Comparison of ENCODE assay signal across 9 mouse cellular contexts in the genomic region with DNA sequence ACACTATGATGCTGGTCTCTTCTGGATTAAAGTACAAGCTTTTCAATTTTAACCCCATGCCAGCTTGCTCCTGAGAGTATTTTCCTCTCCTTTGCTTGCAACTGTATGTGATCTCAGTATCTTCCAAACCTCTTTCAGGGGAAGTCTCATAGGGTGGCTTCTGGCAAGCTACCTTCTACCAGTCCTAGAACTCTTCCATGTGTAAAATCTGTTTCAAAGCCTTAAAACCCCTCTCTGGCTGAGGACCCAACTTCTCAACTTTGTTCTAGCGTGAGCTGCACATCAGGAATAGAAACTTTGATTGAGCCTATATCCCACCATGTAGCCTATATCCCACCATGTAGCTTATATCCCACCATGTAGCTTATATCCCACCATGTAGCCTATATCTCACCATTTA. TPM values are rescaled to one million over a fixed set of nuclear protein-coding genes. Genes with fewer than 3 reads are reported as not detected.
DNase-seq lines count a peak whose midpoint lies in the region; ATAC-seq and TF ChIP-seq lines count a peak whose summit lies in the region.
"Had no signal": no experiment of that assay in that cellular context is flagged by ENCODE, and none has a peak within 500 bp of the region (broad histone marks: within the 10 kb centered on the region; RNA-seq: fewer than 3 reads in every experiment).

No protein-coding gene starts in this region.

- no peak for ATAC-seq in heart, embryonic 12.5 days (ENCODE audit: insufficient number of reproducible peaks, low FRiP score)
- ATAC-seq in G1E (ENCODE audit: extremely low read depth, insufficient number of reproducible peaks, low FRiP score, poor library complexity, severe bottlenecking): no peak
- ATAC-seq in hindbrain, embryonic 11.5 days (ENCODE audit: low FRiP score): no peak

- peak overlapping the region; percentile 65 for H3K9ac ChIP-seq in heart, embryonic 12.5 days
- no peak overlapping the region for H3K9ac ChIP-seq in hindbrain, embryonic 11.5 days (ENCODE audit: low read depth, low read length)

- no peak overlapping the region for H3K27ac ChIP-seq in heart, embryonic 12.5 days (ENCODE audit: poor library complexity, severe bottlenecking)
- no peak overlapping the region for H3K27ac ChIP-seq in hindbrain, embryonic 11.5 days (ENCODE audit: low read depth, low read length)
- H3K27ac ChIP-seq in midbrain, embryonic 10.5 days (replicated peaks): no peak overlapping the region

- no peak for DNase-seq in heart, postnatal 36 days
- no peak for DNase-seq in G1E (ENCODE audit: low spot score)
- no peak for DNase-seq in hindbrain, embryonic 11.5 days (ENCODE audit: low spot score)
- DNase-seq in midbrain, embryonic 10.5 days (ENCODE audit: low spot score): no peak
- no peak for DNase-seq in ovary, postnatal 36 days (ENCODE audit: low spot score)
- no peak for DNase-seq in testis, postnatal 10 days (ENCODE audit: low spot score)
- no peak for DNase-seq in adrenal gland, adult 8-10 months
- DNase-seq: cerebellum, adult 9-10 months had no signal

- 71% methylated on average over 1 of the region's 1 CpGs for WGBS in heart, embryonic 12.5 days
- WGBS in hindbrain, embryonic 11.5 days: 86% methylated on average over 1 of the region's 1 CpGs
- 85% methylated on average over 1 of the region's 1 CpGs for WGBS in midbrain, embryonic 10.5 days

- H3K4me3 ChIP-seq in heart, embryonic 12.5 days: peak overlapping the region; percentile 61
- peak overlapping the region; percentile 94 for H3K4me3 ChIP-seq in G1E (ENCODE audit: low read depth, low read length)
- peak overlapping the region; percentile 46; the same call in 1 of the 2 replicates for H3K4me3 ChIP-seq in hindbrain, embryonic 11.5 days (ENCODE audit: low read depth, low read length)
- peak overlapping the region; percentile 68 for H3K4me3 ChIP-seq in midbrain, embryonic 10.5 days

- intact Hi-C loops in heart, postnatal 36 days (cut with DNase I): loop anchor here (5.0 kb wide), 1 partner anchor 169 kb away; no protein-coding TSS in a partner anchor

- no peaks in the 10 kb centered on the region for H3K27me3 ChIP-seq in heart, embryonic 12.5 days (replicated peaks)
- H3K27me3 ChIP-seq in G1E (ENCODE audit: insufficient read depth, low read length): no peaks in the 10 kb centered on the region
- no peaks in the 10 kb centered on the region for H3K27me3 ChIP-seq in hindbrain, embryonic 11.5 days (ENCODE audit: control insufficient read depth, insufficient read depth, low read length)
- peaks cover 24% of the 10 kb centered on the region for H3K27me3 ChIP-seq in midbrain, embryonic 10.5 days (ENCODE audit: low read depth, poor library complexity, severe bottlenecking)

- H3K9me3 ChIP-seq in heart, embryonic 12.5 days (replicated peaks): no peaks in the 10 kb centered on the region
- H3K9me3 ChIP-seq in G1E (replicated peaks): no peaks in the 10 kb centered on the region
- H3K9me3 ChIP-seq in hindbrain, embryonic 11.5 days (ENCODE audit: control insufficient read depth, low read length): no peaks in the 10 kb centered on the region
- H3K9me3 ChIP-seq in midbrain, embryonic 10.5 days (replicated peaks): no peaks in the 10 kb centered on the region

- peaks cover 12% of the 10 kb centered on the region; the same call in 1 of the 2 replicates for H3K4me1 ChIP-seq in heart, embryonic 12.5 days (replicated peaks)
- H3K4me1 ChIP-seq in G1E (ENCODE audit: insufficient read depth, low read depth, low read length): peaks cover 65% of the 10 kb centered on the region
- 0 out of 2 replicates have a peak, but pooled peaks cover 3% of the 10 kb centered on the region for H3K4me1 ChIP-seq in hindbrain, embryonic 11.5 days (replicated peaks; ENCODE audit: control insufficient read depth, insufficient read depth, low read length)
- H3K4me1 ChIP-seq in midbrain, embryonic 10.5 days: peaks cover 15% of the 10 kb centered on the region

- H3K4me2 ChIP-seq in heart, embryonic 12.5 days: peak overlapping the region; percentile 92
- H3K4me2 ChIP-seq in hindbrain, embryonic 11.5 days (replicated peaks; ENCODE audit: low read depth, low read length): peak overlapping the region; percentile 86

- no peaks in the 10 kb centered on the region for H3K36me3 ChIP-seq in heart, embryonic 12.5 days
- H3K36me3 ChIP-seq in G1E (replicated peaks): peaks cover 24% of the 10 kb centered on the region
- no peaks in the 10 kb centered on the region for H3K36me3 ChIP-seq in hindbrain, embryonic 11.5 days (ENCODE audit: control insufficient read depth, insufficient read depth, low read length)
- H3K36me3 ChIP-seq in midbrain, embryonic 10.5 days: no peaks in the 10 kb centered on the region

- TF ChIP-seq CTCF in G1E (IDR thresholded peaks at IDR 0.05; ENCODE audit: low read depth, low read length): no peak

RNA-seq across cellular contexts. Expression of a gene that starts 1.1 kb away (rescaled TPM):
- 8.8 and 9.2 TPM in 2 replicates for polyA plus RNA-seq in heart, embryonic 12.5 days (2016; fragmentation: Nextera tagmentation; extraction: Ambion mirVana)
- total RNA-seq in heart, postnatal 36 days (2021): 1 to 10 TPM; 1.9 to 3.0 TPM
- total RNA-seq in G1E (2014; fragmentation: Nextera tagmentation): 210 and 232 TPM in 2 replicates
- 108 and 111 TPM in 2 replicates for total RNA-seq in G1E (2017)
- polyA plus RNA-seq in G1E (2012): 14.0 and 19.1 TPM in 2 replicates
- polyA plus RNA-seq in hindbrain, embryonic 11.5 days (2014; fragmentation: Nextera tagmentation; extraction: Ambion mirVana): 8.3 and 9.0 TPM in 2 replicates
- polyA plus RNA-seq in midbrain, embryonic 10.5 days (2016; fragmentation: Nextera tagmentation; extraction: Ambion mirVana): 7.9 and 10.4 TPM in 2 replicates
- total RNA-seq in adrenal gland, adult 8-10 months (2022): 1 to 10 TPM; 1.7 to 5.7 (median 3.3) TPM
